Mouse (Mus musculus): ENCODE results near the gene Hmgcl. TPM values are rescaled to one million over a fixed set of nuclear protein-coding genes. Genes with fewer than 3 reads are reported as not detected.
"Not testable (repeated sequence)": the region's sequence is repeated elsewhere in the genome, so short reads cannot be mapped to it uniquely, and the experiment has no call there.

Hmgcl gene
- polyA plus RNA-seq, 1 experiment from 2014 or later, result 91.1 TPM

DNA sequence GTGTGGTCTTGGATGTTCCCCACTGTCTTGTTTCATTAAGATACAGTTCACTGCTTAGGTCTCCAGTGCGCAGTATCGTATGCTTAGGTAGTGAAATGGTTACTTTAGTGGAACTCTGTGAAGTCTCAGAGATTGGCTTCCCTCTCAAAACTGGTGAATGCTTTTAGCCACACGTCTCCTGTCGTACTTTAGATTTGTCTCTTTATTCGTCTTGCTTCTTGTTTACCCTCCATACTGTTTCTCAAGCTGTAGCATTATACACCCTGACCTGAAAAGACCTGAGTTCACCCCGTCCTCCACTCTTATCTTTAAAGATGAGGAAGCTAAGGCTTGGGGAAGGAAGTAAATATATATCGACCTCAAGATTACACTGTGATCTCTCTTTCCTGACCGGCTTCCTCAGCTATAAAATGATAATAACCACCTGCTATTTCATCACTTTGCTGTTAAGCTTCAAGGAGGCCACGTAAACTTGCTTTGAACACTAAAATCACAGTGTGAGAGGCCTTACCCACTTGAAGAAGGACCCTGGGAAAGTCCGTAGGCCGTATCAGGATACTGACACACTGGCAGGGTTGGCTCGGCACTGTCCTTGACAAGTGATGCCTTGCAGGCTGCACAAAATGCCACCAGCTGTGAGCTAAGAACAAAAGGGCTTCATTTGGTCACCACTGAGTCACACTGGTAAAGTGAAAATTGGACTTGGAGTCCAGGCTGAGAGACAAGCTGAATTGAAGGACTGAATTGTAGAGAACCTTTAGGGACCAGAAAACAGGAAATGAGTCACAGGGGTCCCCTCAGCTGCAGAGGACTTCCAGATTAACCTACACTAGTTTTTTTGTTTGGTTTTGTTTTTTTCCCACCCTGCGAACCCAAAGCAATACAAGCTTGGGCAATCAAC is 26.9 kb downstream of the Hmgcl start:
- no peaks in the 10 kb centered on the region for H3K27me3 ChIP-seq (replicated peaks; ENCODE audit: control insufficient read depth, insufficient read depth, low read length)
- ATAC-seq (replicated peaks; ENCODE audit: low FRiP score, low TSS enrichment, low read depth) (0 out of 2 replicates have a peak, but pooled peaks have one; percentile 16), DNase-seq (ENCODE audit: low spot score) (no peak)
- H3K36me3 ChIP-seq (ENCODE audit: control insufficient read depth, insufficient read depth, low read length), result peaks cover 52% of the 10 kb centered on the region
- 65% methylated on average over 13 of the region's 13 CpGs for WGBS
- H3K9ac ChIP-seq (ENCODE audit: low read length), result no peak overlapping the region
- H3K4me2 ChIP-seq (ENCODE audit: low read length), result peak overlapping the region; percentile 79
- no peak overlapping the region for H3K27ac ChIP-seq (ENCODE audit: low read depth)
- H3K4me3 ChIP-seq (ENCODE audit: low read depth, low read length), result peak overlapping the region; percentile 99
- H3K4me1 ChIP-seq (replicated peaks; ENCODE audit: control insufficient read depth, insufficient read depth, low read length), result peaks cover 14% of the 10 kb centered on the region
- no peaks in the 10 kb centered on the region for H3K9me3 ChIP-seq (ENCODE audit: control insufficient read depth, low read length)

DNA sequence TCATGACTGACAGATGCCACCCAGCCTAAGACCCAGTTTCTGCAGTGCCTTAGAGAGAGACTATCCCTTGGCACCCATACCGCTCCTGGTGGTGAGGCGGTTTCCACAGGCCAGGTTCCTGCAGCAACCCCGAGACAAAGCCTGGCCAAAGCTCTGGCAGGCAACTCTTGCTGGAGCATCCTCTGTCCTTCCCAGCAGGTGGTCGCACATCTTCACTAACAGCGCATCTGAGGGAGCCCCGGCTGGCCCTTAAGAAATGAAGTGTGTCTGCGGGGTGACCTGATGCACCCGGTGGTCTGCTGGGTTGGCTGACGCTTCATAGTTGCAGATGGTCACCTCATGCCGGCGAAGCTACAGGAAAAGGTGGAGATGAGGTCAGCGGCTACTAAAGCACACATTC is 29.9 kb downstream of the Hmgcl start:
- no peaks in the 10 kb centered on the region for H3K27me3 ChIP-seq (replicated peaks; ENCODE audit: control insufficient read depth, insufficient read depth, low read length)
- H3K9me3 ChIP-seq (ENCODE audit: control insufficient read depth, low read length), result no peaks in the 10 kb centered on the region
- no peak for ATAC-seq (replicated peaks; ENCODE audit: low FRiP score, low TSS enrichment, low read depth)
- 94% methylated on average over 12 of the region's 12 CpGs for WGBS
- peaks cover 37% of the 10 kb centered on the region for H3K36me3 ChIP-seq (ENCODE audit: control insufficient read depth, insufficient read depth, low read length)
- peaks cover 14% of the 10 kb centered on the region for H3K4me1 ChIP-seq (replicated peaks; ENCODE audit: control insufficient read depth, insufficient read depth, low read length)
- DNase-seq (ENCODE audit: low spot score), result no peak
- no peak overlapping the region for H3K4me2 ChIP-seq (ENCODE audit: low read length)
- no peak overlapping the region for H3K27ac ChIP-seq (ENCODE audit: low read depth)
- H3K9ac ChIP-seq (ENCODE audit: low read length), result no peak overlapping the region
- no peak overlapping the region for H3K4me3 ChIP-seq (ENCODE audit: low read depth, low read length)

GRCm38 (mm10) chr4:135980223-135980622 is 34.0 kb downstream of the Hmgcl start:
- ATAC-seq (replicated peaks; ENCODE audit: low FRiP score, low TSS enrichment, low read depth), result not testable (repeated sequence)
- 92% methylated on average over 5 of the region's 5 CpGs for WGBS
- peaks cover 57% of the 10 kb centered on the region for H3K36me3 ChIP-seq (ENCODE audit: control insufficient read depth, insufficient read depth, low read length)

DNA sequence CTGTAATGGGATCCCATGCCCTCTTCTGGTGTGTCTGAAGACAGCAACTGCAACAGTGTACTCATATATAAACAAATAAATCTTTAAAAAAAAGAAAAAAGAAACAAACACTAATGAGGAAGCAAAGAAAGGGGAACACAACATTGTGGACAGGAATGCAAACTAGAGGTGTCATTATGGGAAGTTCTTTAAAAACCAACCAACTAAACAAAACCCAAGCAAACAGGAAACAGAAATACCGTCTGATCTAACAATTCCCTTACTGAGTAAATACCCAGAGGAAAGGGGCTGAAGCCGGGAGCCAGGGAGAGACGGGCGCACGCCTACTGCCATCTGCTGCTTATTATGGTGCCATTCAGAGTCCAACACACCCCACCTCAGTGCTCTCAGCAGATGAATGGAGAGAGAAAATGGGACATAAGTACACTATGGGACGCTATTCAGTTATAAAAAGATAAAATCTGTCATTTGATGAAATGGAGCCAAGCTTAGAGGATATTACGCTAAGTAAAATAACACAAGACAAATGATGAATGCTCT is 35.3 kb downstream of the Hmgcl start:
- peaks cover 46% of the 10 kb centered on the region for H3K36me3 ChIP-seq (ENCODE audit: control insufficient read depth, insufficient read depth, low read length)
- H3K27ac ChIP-seq (ENCODE audit: low read depth), result no peak overlapping the region
- no peak overlapping the region for H3K9ac ChIP-seq (ENCODE audit: low read length)
- no peaks in the 10 kb centered on the region for H3K9me3 ChIP-seq (ENCODE audit: control insufficient read depth, low read length)
- no peaks in the 10 kb centered on the region for H3K27me3 ChIP-seq (replicated peaks; ENCODE audit: control insufficient read depth, insufficient read depth, low read length)
- DNase-seq (ENCODE audit: low spot score) (no peak), ATAC-seq (replicated peaks; ENCODE audit: low FRiP score, low TSS enrichment, low read depth) (no peak)
- 80% methylated on average over 7 of the region's 7 CpGs for WGBS
- H3K4me3 ChIP-seq (ENCODE audit: low read depth, low read length), result no peak overlapping the region
- H3K4me2 ChIP-seq (ENCODE audit: low read length), result no peak overlapping the region
- H3K4me1 ChIP-seq (replicated peaks; ENCODE audit: control insufficient read depth, insufficient read depth, low read length), result peaks cover 11% of the 10 kb centered on the region

More at GRCm38 (mm10) chr4:135980223-135980622, 34.0 kb downstream of the Hmgcl start:
- not testable (repeated sequence) for H3K27ac ChIP-seq (ENCODE audit: low read depth); H3K4me3 ChIP-seq (ENCODE audit: low read depth, low read length); H3K4me1 ChIP-seq (replicated peaks; ENCODE audit: control insufficient read depth, insufficient read depth, low read length); H3K9ac ChIP-seq (ENCODE audit: low read length); H3K4me2 ChIP-seq (ENCODE audit: low read length); H3K9me3 ChIP-seq (ENCODE audit: control insufficient read depth, low read length); H3K27me3 ChIP-seq (replicated peaks; ENCODE audit: control insufficient read depth, insufficient read depth, low read length); DNase-seq (ENCODE audit: low spot score)

DNA sequence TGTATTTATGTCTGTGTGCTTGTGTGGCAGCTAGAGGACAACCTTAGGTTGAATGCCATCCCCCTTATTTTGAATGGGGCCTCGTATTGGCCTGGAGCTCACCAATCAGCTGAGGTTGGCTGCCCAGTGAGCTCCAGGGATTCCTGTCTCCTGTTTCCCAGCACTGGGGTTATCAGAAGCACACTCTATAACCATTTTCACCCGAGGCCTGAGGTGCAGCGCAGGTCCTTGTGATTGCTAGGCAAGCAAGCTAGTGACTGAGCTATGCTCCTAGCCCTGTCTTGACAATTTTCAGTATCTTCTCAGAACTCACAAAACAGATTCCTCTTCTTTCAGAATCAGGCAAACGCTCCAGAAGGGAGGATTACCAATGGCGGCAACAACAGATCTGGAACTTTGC is 38.3 kb downstream of the Hmgcl start:
- Histone ChIP-seq H3K27me3 (replicated peaks; ENCODE audit: control insufficient read depth, insufficient read depth, low read length) (no peaks in the 10 kb centered on the region), H3K36me3 (ENCODE audit: control insufficient read depth, insufficient read depth, low read length) (peaks cover 30% of the 10 kb centered on the region), H3K9ac (ENCODE audit: low read length) (no peak overlapping the region), H3K4me2 (ENCODE audit: low read length) (no peak overlapping the region), H3K4me3 (ENCODE audit: low read depth, low read length) (no peak overlapping the region), H3K4me1 (replicated peaks; ENCODE audit: control insufficient read depth, insufficient read depth, low read length) (peaks cover 11% of the 10 kb centered on the region), H3K27ac (ENCODE audit: low read depth) (no peak overlapping the region), H3K9me3 (ENCODE audit: control insufficient read depth, low read length) (no peaks in the 10 kb centered on the region)
- 83% methylated on average over 5 of the region's 5 CpGs for WGBS
- ATAC-seq (replicated peaks; ENCODE audit: low FRiP score, low TSS enrichment, low read depth) (no peak), DNase-seq (ENCODE audit: low spot score) (no peak)

DNA sequence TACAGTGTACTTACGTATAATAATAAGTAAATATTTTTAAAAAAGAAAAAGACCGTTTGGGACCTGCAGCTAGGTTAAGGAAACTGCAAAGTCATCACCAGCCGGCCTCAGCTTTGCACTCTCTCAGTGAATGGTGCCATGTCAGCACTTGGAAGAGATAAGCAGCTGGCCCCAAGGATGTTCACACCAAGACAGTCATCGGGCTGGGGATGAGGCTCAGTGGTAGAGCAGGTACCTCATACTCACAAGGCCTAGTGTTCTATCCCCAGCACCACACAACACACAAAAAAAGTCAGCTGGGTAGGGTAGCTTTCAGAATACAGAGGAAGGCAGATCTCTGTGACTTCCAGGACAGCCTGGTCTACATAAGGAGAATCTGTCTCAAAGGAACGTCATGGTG is 38.9 kb downstream of the Hmgcl start:
- Histone ChIP-seq H3K27me3 (replicated peaks; ENCODE audit: control insufficient read depth, insufficient read depth, low read length) (no peaks in the 10 kb centered on the region), H3K27ac (ENCODE audit: low read depth) (no peak overlapping the region), H3K9me3 (ENCODE audit: control insufficient read depth, low read length) (no peaks in the 10 kb centered on the region), H3K4me2 (ENCODE audit: low read length) (no peak overlapping the region), H3K9ac (ENCODE audit: low read length) (no peak overlapping the region), H3K4me1 (replicated peaks; ENCODE audit: control insufficient read depth, insufficient read depth, low read length) (peaks cover 11% of the 10 kb centered on the region), H3K36me3 (ENCODE audit: control insufficient read depth, insufficient read depth, low read length) (peaks cover 30% of the 10 kb centered on the region), H3K4me3 (ENCODE audit: low read depth, low read length) (peak overlapping the region; percentile 96; the same call in 1 of the 2 replicates)
- DNase-seq (ENCODE audit: low spot score), result no peak
- 94% methylated on average over 5 of the region's 5 CpGs for WGBS
- ATAC-seq (replicated peaks; ENCODE audit: low FRiP score, low TSS enrichment, low read depth), result no peak

GRCm38 (mm10) chr4:135985769-135986168 is 39.5 kb downstream of the Hmgcl start:
- Histone ChIP-seq H3K27me3 (replicated peaks; ENCODE audit: control insufficient read depth, insufficient read depth, low read length) (no peaks in the 10 kb centered on the region), H3K4me3 (ENCODE audit: low read depth, low read length) (peak overlapping the region; percentile 96), H3K27ac (ENCODE audit: low read depth) (no peak overlapping the region), H3K9ac (ENCODE audit: low read length) (peak overlapping the region; percentile 91), H3K4me2 (ENCODE audit: low read length) (peak overlapping the region; percentile 61), H3K36me3 (ENCODE audit: control insufficient read depth, insufficient read depth, low read length) (peaks cover 30% of the 10 kb centered on the region), H3K9me3 (ENCODE audit: control insufficient read depth, low read length) (no peaks in the 10 kb centered on the region), H3K4me1 (replicated peaks; ENCODE audit: control insufficient read depth, insufficient read depth, low read length) (peaks cover 11% of the 10 kb centered on the region)
- ATAC-seq (replicated peaks; ENCODE audit: low FRiP score, low TSS enrichment, low read depth) (no peak), DNase-seq (ENCODE audit: low spot score) (no peak)
- 85% methylated on average over 7 of the region's 7 CpGs for WGBS

DNA sequence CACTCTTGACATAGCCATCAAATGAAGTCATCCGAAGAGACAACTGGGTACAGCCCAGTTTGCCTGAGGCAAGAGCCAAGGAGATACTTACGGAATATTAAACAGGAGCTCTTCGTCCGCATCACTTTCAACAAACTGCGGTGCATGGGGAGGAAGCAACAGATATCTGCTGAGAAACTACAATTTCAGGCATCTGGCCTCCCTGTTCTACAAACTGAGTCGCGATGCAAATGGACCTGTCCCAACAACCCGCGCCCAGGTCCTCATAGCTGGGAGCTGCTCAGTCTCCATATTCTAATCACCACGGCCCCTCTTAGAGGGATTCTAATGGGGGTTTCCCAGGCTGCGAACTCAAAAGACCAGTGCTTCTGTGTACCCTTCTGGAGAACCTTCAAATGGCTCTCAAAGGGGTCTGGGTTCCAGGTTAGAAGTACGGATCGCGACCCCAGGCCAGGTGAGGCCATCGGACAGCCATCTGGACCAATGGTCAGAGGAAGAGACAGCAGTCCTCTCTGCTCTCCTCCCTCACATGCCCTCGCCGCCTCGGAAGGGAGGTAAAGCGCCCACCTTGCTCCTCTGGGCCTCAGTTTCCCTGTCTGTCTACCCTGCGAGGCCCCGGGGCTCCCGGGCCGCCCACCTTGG is 40.2 kb downstream of the Hmgcl start:
- Histone ChIP-seq H3K9me3 (ENCODE audit: control insufficient read depth, low read length) (no peaks in the 10 kb centered on the region), H3K4me2 (ENCODE audit: low read length) (peak overlapping the region; percentile 61), H3K36me3 (ENCODE audit: control insufficient read depth, insufficient read depth, low read length) (peaks cover 30% of the 10 kb centered on the region), H3K27ac (ENCODE audit: low read depth) (peak overlapping the region; percentile 68; the same call in 1 of the 2 replicates), H3K9ac (ENCODE audit: low read length) (peak overlapping the region; percentile 91), H3K27me3 (replicated peaks; ENCODE audit: control insufficient read depth, insufficient read depth, low read length) (no peaks in the 10 kb centered on the region), H3K4me3 (ENCODE audit: low read depth, low read length) (peak overlapping the region; percentile 96), H3K4me1 (replicated peaks; ENCODE audit: control insufficient read depth, insufficient read depth, low read length) (peaks cover 11% of the 10 kb centered on the region)
- DNase-seq (ENCODE audit: low spot score) (peak; percentile 55), ATAC-seq (replicated peaks; ENCODE audit: low FRiP score, low TSS enrichment, low read depth) (0 out of 2 replicates have a peak, but pooled peaks have one; percentile 4)
- 8% methylated on average over 23 of the region's 23 CpGs for WGBS

All from intestine, embryonic 14.5 days (tissue).